Mouse (Mus musculus) cerebellum, adult 9-11 months (tissue): ENCODE results near the gene Ss18l1.
A peak's percentile ranks its signal among the peaks of the same experiment; 100 is the strongest.

ENCODE experiments used
- DNase-seq: peaks from one replicate; pipeline ENCODE4 v3.0.0; 2022

The Ss18l1 gene

DNA sequence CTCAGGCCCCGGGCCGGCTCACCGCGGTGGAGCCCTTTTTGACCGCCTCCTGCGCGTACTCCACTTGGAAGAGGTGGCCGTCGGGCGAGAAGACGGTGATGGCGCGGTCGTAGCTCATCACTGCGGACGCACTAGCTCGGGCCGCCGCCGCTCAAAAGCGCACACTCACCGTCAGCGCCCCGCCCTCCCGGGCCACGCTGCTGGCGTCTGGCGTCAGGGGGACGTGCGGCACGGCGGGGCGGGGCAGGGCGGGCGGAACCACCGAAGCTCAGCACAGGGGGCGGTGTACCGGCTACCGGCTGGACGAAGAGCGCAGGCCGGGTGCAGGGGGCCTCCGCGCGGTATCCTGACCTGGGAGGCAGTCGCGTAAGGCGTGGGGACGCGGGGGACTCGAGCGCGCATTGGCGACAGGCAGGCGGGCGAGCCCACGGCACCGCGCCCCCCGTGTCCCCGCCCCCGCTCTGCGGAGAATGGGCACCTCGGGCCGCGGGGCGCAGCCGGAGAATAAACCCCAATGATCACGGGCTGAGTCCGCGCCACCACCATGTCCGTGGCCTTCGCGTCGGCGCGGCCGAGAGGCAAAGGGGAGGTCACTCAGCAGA, at the start of gene Ss18l1, which contains the start of gene Psma7:
Ss18l1 (plus strand) TSS at position 254 of the 602 bp plus-strand sequence.
Psma7 (minus strand) TSS at position 178 of the 602 bp plus-strand sequence.
- peak; percentile 92 for DNase-seq

DNA sequence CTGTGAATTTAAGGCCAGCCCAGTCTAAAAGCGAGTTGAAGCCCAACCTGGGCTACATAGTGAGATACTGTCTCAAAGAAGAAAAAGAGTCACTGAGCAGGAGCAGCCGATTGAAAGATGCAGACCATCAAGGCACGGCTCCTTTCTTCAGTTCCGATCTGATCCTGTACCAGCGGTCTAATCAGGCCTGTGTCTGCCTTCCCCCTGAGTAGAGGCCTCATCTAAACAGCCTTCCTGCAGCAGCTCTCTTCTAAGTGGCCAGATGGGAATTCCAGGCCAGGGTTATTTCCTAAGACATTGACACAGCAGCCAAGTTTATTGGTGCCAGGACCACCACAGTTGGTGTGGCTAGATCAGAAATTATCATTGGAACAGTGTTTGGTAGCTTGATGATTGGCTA, 49.2 kb upstream of the Ss18l1 start:
- no peak for DNase-seq

DNA sequence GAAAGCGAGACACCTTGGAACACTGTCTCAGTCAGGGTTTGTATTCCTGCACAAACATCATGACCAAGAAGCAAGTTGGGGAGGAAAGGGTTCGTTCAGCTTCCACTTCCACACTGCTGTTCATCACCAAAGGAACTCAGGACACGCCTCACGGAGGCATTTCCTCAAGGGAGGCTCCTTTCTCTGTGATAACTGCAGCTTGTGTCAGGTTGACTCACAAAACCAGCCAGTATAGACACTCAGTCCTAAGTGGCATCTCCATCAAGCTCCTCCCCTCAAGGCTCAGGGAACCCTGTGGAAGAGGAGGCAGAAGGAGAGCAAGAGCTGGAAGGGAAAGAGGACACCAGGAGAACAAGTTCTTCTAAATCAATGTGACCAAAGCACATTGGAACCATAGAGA, 43.9 kb upstream of the Ss18l1 start:
- no peak for DNase-seq

DNA sequence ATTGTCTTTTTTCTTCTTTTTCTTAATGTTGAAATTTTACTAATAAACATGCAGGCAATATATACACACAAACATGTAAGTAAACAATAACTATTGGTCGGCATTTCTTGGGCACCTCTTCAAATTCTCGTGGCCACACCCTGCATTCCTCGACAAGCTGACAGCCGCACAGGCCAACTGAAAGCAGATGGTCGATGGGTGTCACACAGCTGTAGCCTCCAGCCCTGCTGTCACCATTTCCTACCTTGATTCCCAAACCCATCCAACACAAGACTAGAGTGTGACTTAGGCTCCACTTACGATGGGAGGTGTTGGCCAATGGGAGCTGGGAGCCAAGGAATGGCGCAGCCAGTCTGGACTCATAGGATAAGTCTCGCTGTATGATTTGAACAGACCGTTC, 40.7 kb upstream of the Ss18l1 start:
- no peak for DNase-seq

DNA sequence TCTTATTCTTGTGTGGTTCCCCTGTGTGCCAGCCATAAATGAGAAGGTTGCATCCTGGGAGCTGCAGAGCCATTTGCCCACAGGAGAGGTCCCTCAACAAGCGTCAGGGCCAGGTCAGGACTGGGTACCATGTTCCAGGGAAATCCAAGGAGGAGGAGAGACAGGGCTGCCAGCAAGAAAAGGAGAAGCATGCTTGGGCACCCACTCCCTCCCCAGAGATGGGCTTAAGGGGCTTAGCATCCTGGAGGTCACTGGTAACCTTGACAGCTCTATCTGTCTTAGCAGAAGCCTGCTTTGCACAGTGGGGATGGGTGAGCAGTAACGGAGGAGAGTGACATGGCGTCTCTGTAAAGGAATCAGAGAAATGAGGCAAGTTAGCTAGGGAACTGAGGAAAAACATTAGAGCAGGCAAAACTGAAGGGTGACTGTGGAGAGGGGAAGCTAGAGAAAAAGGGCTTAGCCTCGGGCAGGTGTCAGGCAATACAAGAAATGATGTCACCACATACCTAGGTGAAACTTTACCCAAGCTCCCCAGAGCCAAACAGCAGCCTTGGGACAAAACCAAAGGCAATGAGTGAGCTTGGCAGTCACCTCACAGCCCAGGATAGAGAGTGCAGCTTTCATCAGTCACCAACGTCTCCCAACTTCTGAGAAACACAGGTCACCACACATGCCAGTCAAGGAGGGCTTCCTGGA, 36.5 kb upstream of the Ss18l1 start:
- DNase-seq, result no peak

DNA sequence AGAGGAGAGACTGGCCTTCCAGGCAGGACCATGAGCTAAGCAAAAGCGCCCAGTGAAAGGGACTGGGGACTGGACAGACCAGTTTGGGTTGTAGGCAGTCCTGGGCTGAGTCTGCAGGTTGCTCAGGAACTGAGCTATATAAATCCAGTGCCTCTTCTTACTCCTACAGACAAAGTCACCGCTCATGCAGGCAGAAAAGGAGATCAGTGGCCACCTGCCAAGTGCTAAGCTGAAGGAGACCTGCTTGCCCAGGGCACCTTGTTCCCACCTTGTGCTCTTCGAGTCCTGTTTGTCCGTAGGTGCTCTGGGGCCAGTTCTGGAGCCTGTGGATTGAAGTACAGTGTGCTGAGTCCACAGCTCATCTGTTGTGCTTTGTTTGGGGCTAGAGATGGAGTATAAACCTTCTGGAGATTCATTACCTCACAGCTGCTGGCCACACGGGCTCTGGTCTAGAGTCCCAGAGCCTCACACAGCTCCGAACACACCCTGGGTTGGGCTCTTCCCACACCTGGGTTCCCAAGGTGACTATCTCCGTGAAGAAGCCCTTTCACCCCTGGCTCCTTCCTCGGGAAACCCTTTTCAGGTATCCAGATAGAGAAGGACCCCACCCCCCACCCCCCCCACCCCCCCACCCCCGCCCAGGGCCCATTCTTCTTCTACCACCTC, 35.8 kb upstream of the Ss18l1 start:
- DNase-seq, result no peak

DNA sequence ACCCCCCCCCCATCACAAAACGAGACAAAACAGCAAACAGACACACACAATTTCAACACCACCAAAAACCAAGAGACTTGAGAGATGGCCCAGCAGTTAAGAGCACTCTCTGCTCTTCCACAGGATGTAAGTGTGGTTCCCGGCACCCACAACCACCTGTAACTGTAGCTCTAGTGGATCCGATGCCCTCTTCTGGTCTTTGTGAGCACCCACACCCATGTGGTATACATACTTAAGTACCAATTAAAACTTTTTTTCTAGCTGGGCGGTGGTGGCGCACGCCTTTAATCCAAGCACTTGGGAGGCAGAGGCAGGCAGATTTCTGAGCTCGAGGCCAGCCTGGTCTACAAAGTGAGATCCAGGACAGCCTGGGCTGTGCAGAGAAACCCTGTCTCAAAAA, 31.6 kb upstream of the Ss18l1 start:
- DNase-seq, result no peak

DNA sequence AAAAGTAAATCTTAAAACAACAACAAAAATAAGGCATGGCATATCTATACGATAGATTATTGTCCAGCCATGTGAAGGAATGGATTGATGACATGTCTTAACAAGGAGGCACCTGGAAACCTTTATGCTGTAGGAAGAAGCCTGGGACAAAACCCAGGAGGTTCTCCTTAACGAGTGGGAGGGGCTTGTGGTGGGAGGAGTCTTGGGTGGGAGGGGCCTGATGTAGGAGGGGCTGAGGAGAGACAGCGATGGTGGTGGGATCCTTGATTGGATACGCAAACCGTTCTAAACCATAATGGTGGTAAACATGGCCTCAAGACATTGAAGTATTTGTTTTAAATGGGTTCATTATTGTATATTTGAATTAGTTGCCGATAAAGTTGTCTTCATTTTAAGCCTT, 30.9 kb upstream of the Ss18l1 start:
- DNase-seq, result no peak

DNA sequence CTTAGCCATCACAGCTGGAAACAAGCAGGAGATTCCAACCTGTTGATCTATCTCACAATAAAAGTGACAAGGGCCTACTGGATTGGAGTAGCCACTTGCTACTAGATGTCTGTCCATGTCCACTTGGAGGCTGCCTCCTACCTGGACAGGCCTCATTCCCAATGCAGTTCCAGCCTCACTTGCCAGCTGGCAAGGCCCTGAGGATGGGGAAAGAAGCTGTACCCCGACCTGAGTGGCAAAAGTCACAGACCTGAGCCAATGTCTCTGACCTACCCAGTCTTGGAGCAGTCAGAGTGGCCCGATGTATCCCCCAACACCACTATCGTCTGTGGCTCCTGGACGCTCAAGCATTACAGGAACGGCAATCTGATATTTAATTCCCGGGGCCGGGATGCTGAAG, 28.6 kb upstream of the Ss18l1 start:
- no peak for DNase-seq

DNA sequence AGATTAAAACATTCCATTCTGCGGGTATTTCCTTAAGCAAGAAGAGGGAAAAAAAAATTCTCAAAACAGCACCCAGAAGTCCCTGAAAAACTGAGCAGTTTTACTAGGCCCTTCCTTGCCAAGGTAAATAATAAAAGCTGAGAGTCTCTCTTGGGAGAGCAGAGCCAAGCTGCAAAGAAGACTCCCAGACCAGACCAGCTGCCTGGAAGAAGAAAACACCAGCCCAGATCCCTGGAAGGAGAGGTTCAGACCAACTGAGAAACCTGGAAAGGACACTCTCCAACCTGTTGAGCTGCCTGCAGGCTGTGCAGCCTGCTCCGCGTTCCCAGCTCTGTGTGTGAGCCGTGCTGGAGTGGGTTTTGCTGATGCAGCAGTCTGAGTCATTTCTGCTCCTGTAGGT, 24.7 kb upstream of the Ss18l1 start:
- DNase-seq, result peak; percentile 18

DNA sequence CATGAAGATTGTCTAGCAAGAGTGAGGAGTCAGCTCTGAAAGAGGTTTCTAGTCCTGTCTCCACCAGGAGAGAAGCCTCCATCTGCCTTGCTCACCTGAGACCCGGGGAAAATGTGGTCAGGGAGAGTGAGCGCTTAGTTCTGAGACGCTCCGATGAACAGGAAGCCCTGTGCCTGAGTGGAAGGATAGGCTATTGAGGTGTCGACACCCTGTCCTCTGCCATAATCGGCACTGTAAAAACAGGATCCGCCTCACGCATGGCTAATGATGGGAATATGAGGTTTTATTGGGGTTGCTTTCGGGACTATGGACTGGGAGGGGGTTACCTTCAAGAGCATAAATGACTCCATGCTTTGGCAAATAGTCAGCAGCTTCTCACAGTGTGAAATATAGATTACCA, 23.7 kb upstream of the Ss18l1 start:
- no peak for DNase-seq

DNA sequence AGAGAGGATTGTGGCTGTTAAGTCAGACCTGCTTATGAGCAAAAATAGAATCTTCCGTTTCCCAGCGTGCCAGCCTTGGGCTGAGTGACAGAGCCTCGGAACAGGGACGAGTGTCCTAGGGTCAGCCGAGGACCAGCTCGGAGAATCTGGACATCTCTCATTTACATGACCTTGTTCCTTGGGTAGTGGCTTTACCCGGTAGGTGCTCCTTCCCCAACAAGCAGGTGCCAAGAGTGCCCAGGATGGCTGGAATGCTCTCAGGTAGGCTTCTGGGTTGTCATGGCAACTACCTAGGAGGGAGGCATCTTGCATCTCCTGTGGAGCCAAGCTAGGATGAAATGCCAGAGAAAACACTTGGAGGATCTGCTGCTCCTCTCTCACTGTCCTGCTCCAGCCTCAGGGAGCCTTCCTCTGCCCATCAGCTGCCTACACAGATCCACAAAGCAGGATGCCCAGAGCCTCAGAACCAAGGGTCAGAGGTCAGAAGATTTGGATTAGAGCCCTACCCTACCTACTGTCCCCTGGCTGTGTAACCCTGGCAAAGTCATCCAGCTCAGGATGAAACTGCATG, 22.1 kb upstream of the Ss18l1 start:
- DNase-seq, result peak; percentile 88

DNA sequence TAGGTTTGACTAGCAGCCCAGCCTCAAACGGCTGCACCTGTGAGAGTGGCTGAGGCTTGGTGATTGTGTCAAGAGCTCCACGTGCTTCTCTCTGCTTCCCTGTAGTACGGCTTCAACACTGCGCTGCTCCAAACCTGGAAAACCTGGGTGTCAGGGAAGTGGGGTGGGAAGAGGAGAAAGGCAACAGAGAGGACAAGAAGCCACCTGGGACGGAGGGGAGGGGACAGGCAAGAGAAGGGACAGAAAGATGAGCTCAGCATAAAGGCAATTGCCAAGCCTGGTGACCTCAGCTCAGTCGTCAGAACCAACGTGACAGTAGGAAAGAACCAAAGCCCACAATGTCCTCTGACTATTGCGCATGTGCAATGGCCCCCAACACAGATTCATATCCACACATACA, 21.4 kb upstream of the Ss18l1 start:
- DNase-seq, result peak; percentile 70

DNA sequence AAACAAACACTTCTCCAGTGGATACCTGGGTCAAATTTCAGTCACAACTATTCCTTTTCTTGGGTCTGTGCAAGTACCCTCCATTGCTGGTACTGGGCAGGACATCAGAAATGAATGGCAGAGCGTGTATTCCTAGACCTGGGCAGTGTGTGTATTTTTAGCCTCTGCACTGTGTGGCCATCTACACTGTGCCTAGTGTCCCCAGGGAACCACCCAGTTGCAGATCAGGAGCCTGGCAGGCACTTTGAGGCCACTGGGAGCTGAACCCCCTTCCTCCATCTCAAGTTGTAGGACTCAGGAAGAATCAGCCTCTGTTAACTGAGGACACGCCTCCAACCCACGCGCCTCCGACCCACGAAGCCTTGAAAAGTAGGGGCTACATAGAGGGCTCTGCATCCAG, 19.6 kb upstream of the Ss18l1 start:
- peak; percentile 46 for DNase-seq

DNA sequence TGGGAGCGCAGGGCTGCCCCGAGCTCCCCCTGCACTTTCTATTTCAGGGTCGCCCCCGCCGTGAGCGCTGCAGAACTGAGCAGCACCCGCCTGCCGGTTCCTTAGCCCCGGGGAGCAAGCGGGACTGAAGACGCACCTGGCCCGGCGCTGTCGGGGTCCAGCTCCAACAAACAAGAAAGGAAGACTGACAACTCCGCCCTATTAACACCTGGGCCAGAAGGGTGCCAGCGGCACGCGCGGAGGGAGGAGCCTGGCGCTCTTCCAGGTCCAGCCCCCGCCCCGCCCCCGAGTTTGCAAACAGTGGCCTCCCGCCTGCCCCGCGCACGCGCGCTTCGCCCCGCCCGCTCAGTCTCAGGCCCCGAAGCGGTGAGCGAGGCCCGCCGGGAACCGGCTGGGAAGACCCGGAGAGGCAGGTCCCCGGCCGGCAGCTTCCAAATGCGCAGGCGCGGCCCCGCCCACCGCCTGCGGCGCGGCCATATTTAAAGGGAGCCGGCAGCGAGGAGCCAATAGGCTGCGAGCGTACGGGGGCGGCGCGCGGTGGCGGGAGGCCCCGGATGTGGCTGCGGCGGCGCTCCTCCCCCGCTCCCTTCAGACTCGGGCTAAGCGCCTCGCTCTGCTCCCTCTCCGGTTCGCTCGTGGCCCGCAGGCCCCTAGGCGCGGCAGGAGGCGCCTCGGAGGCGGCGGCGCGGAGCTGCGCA, 17.8 kb upstream of the Ss18l1 start, which contains the start of gene Lsm14b:
Lsm14b (plus strand) TSS at position 587 of the 698 bp plus-strand sequence.
- DNase-seq, result peak; percentile 100

DNA sequence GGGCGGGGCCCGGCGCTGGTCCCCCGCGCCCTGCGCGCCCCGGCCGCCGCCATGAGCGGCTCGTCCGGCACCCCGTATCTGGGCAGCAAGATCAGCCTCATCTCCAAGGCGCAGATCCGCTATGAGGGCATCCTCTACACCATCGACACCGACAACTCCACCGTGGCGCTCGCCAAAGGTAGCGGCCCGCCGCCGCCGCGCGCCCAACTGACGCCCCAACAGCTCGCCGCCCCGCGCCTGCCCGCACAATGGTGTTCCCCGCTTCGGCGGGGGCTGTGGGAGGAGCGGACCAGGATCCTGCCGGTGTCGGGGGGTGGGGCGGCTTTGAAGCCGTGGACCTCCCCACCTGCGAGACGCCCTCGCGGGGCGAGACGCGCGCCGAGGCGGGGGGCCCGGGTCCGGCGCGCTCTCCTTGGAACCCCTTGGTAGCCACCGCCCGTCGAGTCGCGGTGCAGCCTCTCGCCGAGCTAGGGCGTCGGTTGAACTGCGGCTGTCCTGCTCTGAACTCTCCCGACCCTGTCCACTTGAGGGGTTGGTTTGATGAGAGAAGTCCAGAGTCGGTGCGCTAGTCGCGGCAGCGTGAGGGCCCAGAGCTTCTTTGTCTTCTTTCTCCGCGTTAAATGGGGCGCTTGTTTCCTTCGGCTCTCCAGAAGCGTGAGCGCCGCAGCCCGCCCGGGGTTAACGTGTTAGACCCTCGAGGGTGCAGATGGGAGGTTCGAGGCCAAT, 17.0 kb upstream of the Ss18l1 start:
- no peak for DNase-seq

DNA sequence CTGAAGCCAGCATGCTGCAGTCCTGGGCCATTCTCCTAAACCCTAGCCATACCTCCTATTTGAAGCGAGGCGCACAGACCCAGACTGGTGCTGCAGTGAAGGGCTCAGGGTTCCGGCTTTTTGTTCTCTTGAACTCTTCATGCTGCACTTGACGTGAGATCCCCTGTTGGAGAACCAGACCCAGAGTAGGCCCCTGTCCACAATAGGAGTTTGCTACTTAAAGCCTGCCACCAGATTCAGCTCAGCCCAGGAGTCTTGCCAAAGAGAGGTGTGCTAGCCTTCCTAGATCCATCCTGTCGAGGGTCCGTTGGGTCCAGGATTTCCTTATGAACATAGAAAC, 16.5 kb upstream of the Ss18l1 start:
- DNase-seq, result no peak

DNA sequence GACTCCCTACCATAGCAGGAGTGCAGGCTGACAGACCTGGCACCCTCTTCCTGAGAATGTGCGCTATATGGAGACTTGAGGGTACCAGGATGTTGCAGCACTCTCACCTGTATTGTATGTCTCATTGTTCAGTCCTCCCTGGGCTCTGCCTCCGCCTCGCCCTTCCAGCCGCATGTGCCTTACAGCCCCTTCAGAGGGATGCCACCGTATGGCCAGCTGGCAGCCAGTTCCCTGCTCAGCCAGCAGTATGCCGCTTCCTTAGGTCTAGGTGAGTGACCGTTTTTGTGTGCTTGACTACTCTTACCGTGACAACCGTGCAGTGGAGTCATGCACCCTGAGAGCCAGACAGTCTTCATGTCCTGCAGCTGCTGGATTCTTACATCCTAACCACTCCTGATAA, 14.5 kb upstream of the Ss18l1 start:
- DNase-seq, result no peak

DNA sequence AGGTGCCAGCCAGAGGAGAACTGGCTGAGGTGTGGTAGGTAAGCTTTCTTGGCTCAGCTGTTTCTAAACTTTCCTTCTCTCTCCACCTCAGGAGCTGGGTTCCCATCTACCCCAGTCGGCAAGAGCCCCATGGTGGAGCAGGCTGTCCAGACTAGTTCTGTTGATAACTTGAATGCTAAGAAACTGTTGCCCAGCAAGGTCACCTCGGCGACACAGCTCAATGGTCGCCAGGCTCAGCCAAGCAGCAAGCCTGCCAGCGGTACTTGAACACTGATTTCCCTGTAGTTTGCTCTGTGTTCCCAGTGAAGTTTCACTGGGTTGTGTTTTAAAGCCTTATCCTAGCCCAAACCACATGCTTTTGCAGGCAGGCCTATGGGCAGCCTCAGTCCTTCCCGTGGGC, 11.0 kb upstream of the Ss18l1 start:
- no peak for DNase-seq

DNA sequence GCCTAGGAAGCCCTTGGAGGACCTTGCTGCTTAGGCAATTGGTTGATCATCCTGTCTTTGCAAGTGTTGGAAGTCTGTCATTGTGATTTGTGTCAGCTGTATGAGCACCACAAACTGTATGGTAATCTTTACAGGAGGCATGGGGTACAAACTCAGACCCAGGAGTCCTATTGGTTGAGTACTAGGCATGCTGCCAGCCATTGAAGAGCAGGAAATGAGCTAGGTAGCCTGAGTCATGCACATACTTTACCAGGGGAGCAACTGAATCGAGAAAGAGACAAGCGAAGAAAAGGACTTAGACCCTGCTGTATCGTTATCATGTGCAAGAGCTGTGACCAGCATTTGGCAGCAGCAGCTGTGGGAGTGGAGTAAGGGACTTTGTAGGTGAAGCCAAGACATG, 9.4 kb upstream of the Ss18l1 start:
- no peak for DNase-seq

DNA sequence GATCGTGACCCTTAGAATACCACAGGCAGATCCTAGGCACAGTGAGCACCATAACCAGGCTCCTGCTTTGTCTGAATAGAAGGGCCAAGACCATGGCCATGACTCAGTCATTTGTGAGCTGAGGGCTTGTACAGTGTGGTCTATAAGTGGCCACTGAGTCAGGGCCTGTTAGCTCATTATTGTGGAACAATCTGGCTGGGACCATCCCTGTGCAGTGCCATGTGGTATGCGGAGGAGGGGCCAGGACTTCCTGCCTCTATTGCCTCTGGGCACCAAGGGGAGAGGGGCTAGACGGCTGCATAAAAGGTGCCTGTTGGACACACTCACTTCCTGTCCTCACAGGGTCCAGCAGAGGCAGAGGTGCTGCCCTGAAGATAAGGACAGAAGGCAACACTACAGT, 8.4 kb upstream of the Ss18l1 start:
- DNase-seq, result no peak

DNA sequence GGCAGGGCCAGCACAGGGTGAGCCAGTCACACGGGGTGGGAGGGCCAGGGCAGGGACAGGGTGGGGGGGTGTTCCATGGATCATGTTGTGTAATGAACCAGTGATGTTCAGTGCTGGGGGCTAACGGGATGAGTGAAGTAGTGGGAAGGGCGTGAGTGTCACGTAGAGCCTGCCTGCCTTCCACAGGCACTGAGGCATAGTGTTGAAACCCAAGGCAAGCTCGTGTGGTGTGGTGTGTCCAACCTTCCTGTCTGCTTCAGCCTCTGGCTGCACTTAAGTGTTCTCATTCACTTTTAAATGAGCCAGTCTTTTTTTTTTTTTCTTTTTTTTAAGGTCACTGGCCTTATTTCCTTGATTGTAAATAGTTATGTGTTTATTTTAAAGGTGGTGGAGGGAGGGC, 7.6 kb upstream of the Ss18l1 start:
- DNase-seq, result no peak

DNA sequence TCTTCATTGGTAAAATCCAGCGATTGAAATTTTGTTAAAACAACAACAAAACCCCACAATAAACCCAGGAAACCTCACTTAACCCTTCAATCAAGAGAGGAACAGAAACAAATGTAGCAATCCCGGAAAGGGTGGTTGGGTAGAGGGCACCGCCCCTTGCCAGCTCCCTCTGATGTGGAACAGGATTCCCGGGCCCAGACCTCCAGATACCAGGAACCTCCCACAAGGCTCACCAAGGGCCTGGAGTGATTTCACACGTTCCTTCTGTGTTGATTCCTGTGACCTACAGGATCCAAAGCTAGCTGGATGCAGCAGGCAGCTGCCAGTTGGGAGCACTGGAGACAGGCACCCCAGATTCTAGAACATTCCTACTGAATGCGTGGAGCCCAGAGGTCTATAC, 1.9 kb upstream of the Ss18l1 start:
- no peak for DNase-seq
